Mouse (Mus musculus) E14TG2a.4 (cell line): ENCODE measurements around the gene Abcb1a.

Source experiments
- CTCF ChIP-seq: conservative IDR thresholded peaks from 2 replicates; pipeline ENCODE4 v1.5.1; 2014; ENCODE audit warnings: low read length
- NANOG ChIP-seq: IDR thresholded peaks from 2 replicates; pipeline ENCODE4 v1.6.1; 2014; ENCODE audit warnings: borderline replicate concordance, low read length, mixed read lengths

GRCm38 (mm10) chr5:8632901-8633300 is 27.0 kb upstream of the Abcb1a start:
- TF ChIP-seq CTCF (no peak), NANOG (no peak)
